ENCODE assay signal across 9 mouse cellular contexts in the genomic region with DNA sequence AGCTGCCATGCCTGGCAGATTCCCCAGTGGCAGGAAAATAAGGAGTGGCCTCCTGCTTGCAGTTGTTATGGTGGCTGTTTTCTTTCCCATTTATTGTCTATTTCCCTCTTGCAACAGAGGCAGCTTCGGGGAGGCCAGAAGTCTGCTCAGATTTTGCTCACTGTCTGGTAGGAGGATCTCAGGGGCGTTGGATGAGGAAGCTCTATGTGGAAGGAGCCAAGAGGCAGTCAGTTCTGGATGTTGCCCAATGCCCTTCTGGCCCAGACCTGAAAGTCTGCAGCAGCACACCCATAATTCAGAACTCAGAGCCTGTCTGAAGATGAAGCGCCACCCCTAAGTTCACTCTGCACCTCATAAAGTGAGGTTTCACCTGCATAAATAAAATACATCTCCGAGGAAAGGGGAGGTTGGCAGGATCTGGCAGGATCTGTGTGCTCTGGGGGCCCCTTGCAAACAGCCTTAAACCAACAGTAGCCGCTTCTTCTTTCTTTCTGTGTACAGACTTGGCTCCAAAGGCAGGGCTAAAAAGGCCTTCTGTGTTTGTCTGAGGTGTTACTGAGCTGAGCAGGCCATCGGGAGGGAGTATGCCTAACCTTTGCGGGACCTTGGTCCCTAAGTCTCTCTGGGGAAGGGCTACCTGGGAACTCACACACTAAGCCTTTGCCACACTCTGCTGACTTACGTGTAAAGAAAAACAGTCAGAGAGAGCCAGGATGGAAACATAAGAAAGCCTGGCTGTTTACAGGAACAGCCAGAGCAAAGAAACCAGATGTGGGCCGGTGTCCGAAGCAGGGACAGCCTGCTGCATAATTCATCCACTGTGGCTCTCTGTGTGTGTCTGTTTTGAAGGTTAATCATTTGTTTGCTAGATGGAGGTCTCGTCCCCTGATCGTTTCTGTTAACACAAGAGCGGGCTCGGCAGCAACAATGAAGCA.
DNase-seq lines count a peak whose midpoint lies in the region; ATAC-seq and TF ChIP-seq lines count a peak whose summit lies in the region.
"Had no signal": no experiment of that assay in that cellular context is flagged by ENCODE, and none has a peak within 500 bp of the region (broad histone marks: within the 10 kb centered on the region; RNA-seq: fewer than 3 reads in every experiment).

No protein-coding gene starts in this region.

- no peaks in the 10 kb centered on the region for H3K27me3 ChIP-seq in limb, embryonic 14.5 days (ENCODE audit: control insufficient read depth, insufficient read depth, low read length)
- no peaks in the 10 kb centered on the region for H3K27me3 ChIP-seq in forebrain, embryonic 15.5 days
- H3K27me3 ChIP-seq in heart, embryonic 11.5 days (ENCODE audit: control insufficient read depth, insufficient read depth, low read length), result no peaks in the 10 kb centered on the region
- H3K27me3 ChIP-seq: liver, embryonic 13.5 days had no signal

- WGBS in limb, embryonic 14.5 days, result 36% methylated on average over 14 of the region's 14 CpGs
- 74% methylated on average over 14 of the region's 14 CpGs for WGBS in forebrain, embryonic 15.5 days
- 73% methylated on average over 14 of the region's 14 CpGs for WGBS in heart, embryonic 11.5 days (ENCODE audit: insufficient replicate concordance)

- ATAC-seq in limb, embryonic 14.5 days (ENCODE audit: low FRiP score, low read depth), result peak; percentile 73
- no peak for ATAC-seq in forebrain, embryonic 15.5 days (replicated peaks)
- ATAC-seq in heart, embryonic 11.5 days (replicated peaks; ENCODE audit: insufficient number of reproducible peaks, low FRiP score, low TSS enrichment), result no peak

- peak overlapping the region; percentile 50 for H3K27ac ChIP-seq in limb, embryonic 14.5 days (replicated peaks; ENCODE audit: low read depth, low read length)
- H3K27ac ChIP-seq in forebrain, embryonic 15.5 days (replicated peaks), result no peak overlapping the region
- no peak overlapping the region for H3K27ac ChIP-seq in heart, embryonic 11.5 days (ENCODE audit: low read depth, low read length)
- H3K27ac ChIP-seq: liver, embryonic 13.5 days had no signal

- DNase-seq in kidney, adult 11 months, result peak; percentile 19
- DNase-seq in kidney, postnatal 4 days, result no peak
- peak; percentile 17 for DNase-seq in cerebellum, adult 8-10 months
- DNase-seq in gastrocnemius, postnatal 25 days, result peak; percentile 61
- DNase-seq in limb, embryonic 14.5 days (ENCODE audit: low spot score), result peak; percentile 39
- no peak for DNase-seq in frontal cortex, postnatal 14 days (ENCODE audit: low spot score in 2 of 2)
- DNase-seq: liver, embryonic 13.5 days had no signal

- H3K9me3 ChIP-seq in limb, embryonic 14.5 days (ENCODE audit: control insufficient read depth, low read length), result no peaks in the 10 kb centered on the region
- H3K9me3 ChIP-seq in forebrain, embryonic 15.5 days, result no peaks in the 10 kb centered on the region
- no peaks in the 10 kb centered on the region for H3K9me3 ChIP-seq in heart, embryonic 11.5 days (replicated peaks; ENCODE audit: control insufficient read depth, low read length)
- H3K9me3 ChIP-seq: liver, embryonic 13.5 days had no signal

- H3K36me3 ChIP-seq in limb, embryonic 14.5 days (ENCODE audit: control insufficient read depth, insufficient read depth, low read length), result no peaks in the 10 kb centered on the region
- H3K36me3 ChIP-seq in forebrain, embryonic 15.5 days, result no peaks in the 10 kb centered on the region
- H3K36me3 ChIP-seq in heart, embryonic 11.5 days (ENCODE audit: control insufficient read depth, insufficient read depth, low read length), result no peaks in the 10 kb centered on the region
- H3K36me3 ChIP-seq: liver, embryonic 13.5 days had no signal

- no peak overlapping the region for H3K9ac ChIP-seq in limb, embryonic 14.5 days (ENCODE audit: low read depth, low read length, severe bottlenecking)
- H3K9ac ChIP-seq in forebrain, embryonic 15.5 days (replicated peaks), result no peak overlapping the region
- H3K9ac ChIP-seq in heart, embryonic 11.5 days (ENCODE audit: low read depth, low read length), result no peak overlapping the region
- H3K9ac ChIP-seq: liver, embryonic 13.5 days had no signal

- H3K4me3 ChIP-seq in limb, embryonic 14.5 days (replicated peaks; ENCODE audit: low read length), result no peak overlapping the region
- no peak overlapping the region for H3K4me3 ChIP-seq in forebrain, embryonic 15.5 days
- no peak overlapping the region for H3K4me3 ChIP-seq in heart, embryonic 11.5 days (ENCODE audit: low read depth, low read length)
- H3K4me3 ChIP-seq: liver, embryonic 13.5 days had no signal

- TF ChIP-seq POLR2A in limb, embryonic 14.5 days (IDR thresholded peaks at IDR 0.05; ENCODE audit: borderline replicate concordance, extremely low read depth, insufficient read depth, insufficient read length), result no peak

- peaks cover 21% of the 10 kb centered on the region for H3K4me1 ChIP-seq in limb, embryonic 14.5 days (ENCODE audit: control insufficient read depth, insufficient read depth, low read length)
- H3K4me1 ChIP-seq in forebrain, embryonic 15.5 days, result no peaks in the 10 kb centered on the region
- no peaks in the 10 kb centered on the region for H3K4me1 ChIP-seq in heart, embryonic 11.5 days (ENCODE audit: control insufficient read depth, insufficient read depth, low read length)
- H3K4me1 ChIP-seq: liver, embryonic 13.5 days had no signal

- no peak overlapping the region for H3K4me2 ChIP-seq in limb, embryonic 14.5 days (replicated peaks; ENCODE audit: low read depth, low read length, severe bottlenecking)
- no peak overlapping the region for H3K4me2 ChIP-seq in forebrain, embryonic 15.5 days (replicated peaks)
- no peak overlapping the region for H3K4me2 ChIP-seq in heart, embryonic 11.5 days
- H3K4me2 ChIP-seq: liver, embryonic 13.5 days had no signal

Comparison
In these comparisons a context has a peak if more than half of its experiments do, and no peak if none do; other contexts are left out.
1. DNase-seq: peak in kidney, adult 11 months (single experiment), cerebellum, adult 8-10 months (single experiment), gastrocnemius, postnatal 25 days (single experiment) and limb, embryonic 14.5 days (single experiment); none in kidney, postnatal 4 days (0 of 2) and frontal cortex, postnatal 14 days (0 of 2).